Mouse (Mus musculus) c-Kit-positive CD71-positive TER-119-negative erythroid progenitor cells, embryonic 14.5 days (primary cell): ENCODE measurements around the gene Sod2.
A peak's percentile ranks its signal among the peaks of the same experiment; 100 is the strongest.
"Not testable (repeated sequence)": the region's sequence is repeated elsewhere in the genome, so short reads cannot be mapped to it uniquely, and the experiment has no call there.

ENCODE experiments used
- DNase-seq: peaks from one replicate; pipeline ENCODE4 v3.0.0-alpha.2; 2013; ENCODE audit warnings: low read depth

Sod2 gene

GRCm38 (mm10) chr17:13006546-13006945 lies at the start of gene Sod2:
Gene Sod2, plus strand, starts transcription at chr17:13006846.
- not testable (repeated sequence) for DNase-seq

DNA sequence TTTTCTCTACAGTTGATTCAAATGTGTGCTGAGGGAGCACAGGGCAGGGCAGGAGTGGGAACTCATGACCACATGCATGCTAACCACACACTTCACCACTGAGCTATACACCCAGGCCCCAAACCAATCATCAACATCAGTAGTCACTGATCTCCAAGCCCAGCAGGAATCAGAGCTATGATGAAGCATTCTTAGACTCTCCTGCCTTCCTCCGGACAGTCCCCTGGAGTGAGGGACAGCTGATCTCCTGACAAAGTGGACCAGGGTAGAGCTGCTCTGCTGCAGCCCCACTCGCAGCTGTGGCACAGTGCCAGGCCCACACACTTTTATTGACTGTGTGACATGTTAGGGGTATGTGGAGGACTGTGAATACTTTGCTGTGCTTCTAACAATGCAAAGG lies 47.3 kb upstream of the Sod2 start:
- DNase-seq = not testable (repeated sequence)

- DNase-seq = peak; percentile 91
Observed at GRCm38 (mm10) chr17:12960331-12960873, 46.2 kb upstream of the Sod2 start, which contains the start of gene Acat2. Gene Acat2, minus strand, starts transcription at chr17:12960747.

GRCm38 (mm10) chr17:12963476-12963875 lies 43.2 kb upstream of the Sod2 start:
- DNase-seq = no peak

DNA sequence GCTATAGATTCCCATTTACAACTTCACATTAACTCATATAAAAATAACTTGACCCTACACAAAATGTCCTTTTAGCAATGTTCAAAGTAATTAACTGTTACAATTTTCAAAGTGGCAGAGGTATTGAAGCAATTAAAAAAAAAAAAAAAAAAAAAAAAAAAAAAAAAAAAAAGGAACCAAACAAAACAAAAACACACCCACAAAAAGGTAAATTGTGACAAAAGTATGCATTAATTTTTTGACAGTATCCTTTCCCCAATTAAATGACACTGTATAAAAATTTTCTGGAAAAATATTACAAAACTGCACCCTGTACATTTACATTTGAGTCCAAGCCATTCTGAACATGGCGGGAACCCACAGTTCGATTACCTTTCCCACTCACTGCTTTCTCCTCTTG lies 39.5 kb upstream of the Sod2 start:
- no peak for DNase-seq

- DNase-seq = no peak
Observed at GRCm38 (mm10) chr17:12973851-12974250, 32.8 kb upstream of the Sod2 start.

GRCm38 (mm10) chr17:12978546-12978945 lies 28.1 kb upstream of the Sod2 start:
- DNase-seq = no peak

- DNase-seq = no peak
Observed at GRCm38 (mm10) chr17:12983988-12984387, 22.7 kb upstream of the Sod2 start.

DNA sequence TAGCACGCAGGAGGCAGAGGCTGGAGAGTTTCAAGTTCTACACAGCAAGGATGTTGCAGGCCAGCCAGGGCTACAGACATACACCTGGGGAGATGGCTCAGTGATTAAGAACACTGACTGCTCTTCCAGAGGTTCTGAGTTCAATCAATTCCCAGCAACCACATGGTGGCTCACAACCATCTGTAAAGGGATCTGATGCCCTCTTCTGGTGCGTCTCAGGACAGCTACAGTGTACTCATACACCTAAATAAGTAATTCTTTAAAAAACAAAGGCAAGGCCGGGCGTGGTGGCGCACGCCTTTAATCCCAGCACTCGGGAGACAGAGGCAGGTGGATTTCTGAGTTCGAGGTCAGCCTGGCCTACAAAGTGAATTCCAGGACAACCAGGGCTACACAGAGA lies 18.6 kb upstream of the Sod2 start:
- not testable (repeated sequence) for DNase-seq

DNA sequence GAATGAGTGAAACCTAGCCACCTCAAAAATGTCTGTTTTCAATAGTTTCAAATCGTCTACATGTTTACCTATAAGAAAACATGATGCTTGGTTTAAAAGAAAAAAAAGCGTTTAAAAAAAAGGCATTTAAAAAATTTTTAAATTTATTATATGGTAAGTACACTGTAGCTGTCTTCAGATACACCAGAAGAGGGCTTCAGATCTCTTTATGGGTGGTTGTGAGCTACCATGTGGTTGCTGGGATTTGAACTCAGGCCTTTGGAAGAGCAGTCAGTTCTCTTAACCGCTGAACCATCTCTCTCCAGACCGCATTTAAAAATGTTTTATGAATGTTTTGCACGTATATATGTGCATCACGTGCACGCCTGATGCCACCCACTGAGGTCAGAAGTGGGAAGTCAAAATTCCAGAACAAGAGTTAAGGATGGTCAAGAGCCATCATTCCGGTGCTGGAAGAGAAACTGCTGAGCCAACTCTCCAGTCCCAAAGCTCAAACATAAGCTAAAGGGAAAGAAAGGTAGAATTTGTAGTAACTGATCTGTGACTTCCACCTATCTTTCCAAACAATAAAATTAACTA lies 16.0 kb upstream of the Sod2 start:
- no peak for DNase-seq

DNA sequence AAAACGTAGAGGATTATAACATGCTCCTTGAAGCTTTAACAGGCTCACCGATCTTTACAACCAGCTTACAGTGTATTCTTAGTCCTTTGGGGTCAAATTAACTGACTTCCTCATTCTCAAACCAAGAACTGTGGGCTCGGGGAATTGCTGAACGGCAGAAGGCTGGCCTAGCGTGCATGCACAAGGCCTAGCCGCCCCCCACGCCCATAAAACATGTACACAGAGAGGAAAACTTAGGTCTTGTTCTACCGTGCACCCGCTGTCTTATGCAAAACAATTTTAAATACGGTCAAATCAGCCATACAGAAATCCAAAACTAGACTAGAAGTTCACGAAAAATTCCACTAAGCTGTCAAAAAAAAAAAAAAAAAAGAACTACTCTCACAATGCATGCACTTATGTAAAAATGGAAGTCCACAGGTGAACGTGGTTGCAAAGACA lies 15.4 kb upstream of the Sod2 start:
- DNase-seq = no peak

GRCm38 (mm10) chr17:12991635-12992358 lies 14.8 kb upstream of the Sod2 start:
- DNase-seq = peak; percentile 51

GRCm38 (mm10) chr17:12992470-12992991 lies 14.1 kb upstream of the Sod2 start:
- DNase-seq = peak; percentile 82

DNA sequence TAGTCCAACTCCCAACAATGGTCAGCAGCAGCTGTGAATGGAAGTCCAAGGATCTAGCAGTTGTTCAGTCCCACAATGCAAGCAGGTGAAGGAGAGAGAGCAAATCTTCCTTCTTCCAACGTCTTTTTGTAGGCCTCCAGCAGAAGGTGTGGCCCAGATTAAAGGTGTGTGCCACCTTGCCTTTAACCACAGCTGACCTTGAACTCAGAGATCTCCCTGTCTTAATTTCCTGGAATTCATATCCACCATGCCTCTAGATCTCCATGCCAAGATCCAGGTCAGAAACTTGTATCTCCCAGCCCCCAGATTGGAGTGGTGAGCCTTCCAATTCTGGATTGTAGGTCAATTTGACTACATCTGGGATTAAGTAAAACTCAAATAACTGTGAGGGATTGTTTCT lies 12.6 kb upstream of the Sod2 start, which contains the start of gene Wtap:
Gene Wtap, minus strand, starts transcription at position 101 of the 400 bp plus-strand sequence.
- DNase-seq = no peak

DNA sequence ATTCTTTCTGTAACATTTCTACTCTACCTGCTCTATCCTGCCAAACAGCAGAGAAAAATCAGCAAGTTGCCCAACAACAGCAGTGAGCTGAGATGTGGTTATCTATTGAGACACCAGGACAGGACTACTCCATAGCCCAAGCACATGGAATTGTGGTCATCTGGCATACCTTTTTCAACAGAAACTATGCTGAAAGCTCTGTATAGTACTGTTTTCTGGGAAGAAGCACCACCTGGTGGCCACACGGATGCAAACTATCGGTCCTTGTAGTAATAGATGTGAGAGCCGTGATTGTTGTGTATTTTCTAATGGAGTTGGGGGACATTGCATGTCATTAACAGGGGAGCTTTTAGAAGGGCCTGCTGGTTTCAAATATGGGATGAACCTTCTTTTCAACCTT lies 10.3 kb upstream of the Sod2 start:
- no peak for DNase-seq

DNA sequence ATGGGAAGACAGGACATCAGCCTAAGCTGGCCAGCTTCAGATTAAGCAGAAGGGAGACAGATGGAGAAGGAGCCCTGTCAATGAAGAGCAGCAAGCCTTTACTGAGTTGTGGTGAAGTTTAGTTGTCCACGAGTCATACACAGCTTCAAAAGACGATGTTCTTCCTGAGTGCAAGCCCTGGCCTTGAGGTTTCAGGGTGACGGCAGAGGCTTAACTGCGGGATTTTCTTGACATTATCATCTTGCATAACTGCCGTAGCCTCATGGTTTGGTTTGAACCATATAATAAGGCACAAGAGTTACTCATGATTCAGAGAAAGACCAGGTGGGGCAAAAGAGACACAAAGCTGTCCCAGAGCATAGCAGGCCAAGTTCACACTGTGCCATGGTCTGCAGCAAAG lies 8.8 kb upstream of the Sod2 start:
- DNase-seq = no peak

DNA sequence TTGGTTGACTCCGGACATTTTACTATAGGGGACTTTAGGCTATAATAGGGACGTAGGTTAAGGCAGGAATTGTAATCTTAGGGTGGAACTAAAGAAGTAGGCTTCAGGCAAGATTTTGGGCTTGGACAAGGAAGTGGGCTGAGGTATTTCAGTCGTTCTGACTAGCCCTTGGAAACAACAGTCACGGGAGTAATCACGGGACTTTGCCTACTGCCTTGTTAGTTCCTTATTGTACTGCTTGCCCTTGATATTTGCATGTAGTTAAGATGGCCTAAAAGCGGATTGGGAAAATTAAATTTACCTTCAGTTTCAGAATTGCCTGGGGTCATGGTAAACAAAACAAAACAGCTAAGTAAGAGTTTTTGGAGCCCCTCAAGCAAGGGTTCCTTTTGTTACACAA lies 7.6 kb upstream of the Sod2 start:
- DNase-seq = no peak

GRCm38 (mm10) chr17:13002243-13002642 lies 4.4 kb upstream of the Sod2 start:
- not testable (repeated sequence) for DNase-seq

DNA sequence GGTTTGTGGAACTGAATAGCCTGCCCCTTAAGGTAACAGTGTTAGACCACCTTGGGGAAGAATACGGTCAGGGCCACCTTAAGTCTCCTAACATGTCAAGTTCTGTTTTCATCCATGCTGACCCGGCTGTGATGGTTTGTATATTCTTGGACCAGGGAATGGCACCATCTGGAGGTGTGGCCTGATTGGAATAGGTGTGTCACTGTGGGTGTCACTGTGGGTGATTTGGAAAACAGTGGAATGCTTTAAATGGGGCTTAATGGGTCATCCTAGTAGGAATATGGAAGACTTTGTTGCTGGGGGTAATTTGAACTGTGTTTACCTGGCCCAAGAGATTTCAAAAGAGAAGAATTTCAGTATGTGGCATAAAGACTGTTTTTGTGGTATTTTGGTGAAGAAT lies 2.2 kb upstream of the Sod2 start:
- DNase-seq = not testable (repeated sequence)

GRCm38 (mm10) chr17:13006984-13007383 lies 338 bp downstream of the Sod2 start:
- no peak for DNase-seq

DNA sequence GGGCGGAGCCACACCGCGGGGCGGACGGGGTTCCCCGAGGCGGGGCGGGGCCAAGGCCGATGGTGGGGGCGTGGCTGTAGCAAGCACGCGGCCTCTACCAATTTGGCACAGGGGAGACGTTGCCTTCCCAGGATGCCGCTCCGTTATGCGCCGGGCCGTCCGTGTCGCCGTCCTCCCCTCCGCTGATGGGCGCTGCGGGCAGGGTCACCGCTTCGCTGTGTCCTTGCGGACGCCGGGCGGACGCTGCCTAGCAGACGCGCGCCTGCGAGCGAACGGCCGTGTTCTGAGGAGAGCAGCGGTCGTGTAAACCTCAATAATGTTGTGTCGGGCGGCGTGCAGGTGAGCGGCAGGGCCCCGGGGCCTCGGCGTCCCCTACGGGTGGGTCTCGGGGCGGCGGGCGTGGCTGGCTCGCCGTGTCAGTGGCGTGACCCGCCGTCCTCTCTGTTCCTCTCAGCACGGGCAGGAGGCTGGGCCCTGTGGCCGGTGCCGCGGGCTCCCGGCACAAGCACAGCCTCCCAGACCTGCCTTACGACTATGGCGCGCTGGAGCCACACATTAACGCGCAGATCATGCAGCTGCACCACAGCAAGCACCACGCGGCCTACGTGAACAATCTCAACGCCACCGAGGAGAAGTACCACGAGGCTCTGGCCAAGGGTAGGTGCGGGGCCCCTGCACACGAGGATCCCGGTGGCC lies 1.2 kb downstream of the Sod2 start:
- DNase-seq = peak; percentile 89

GRCm38 (mm10) chr17:13008528-13008927 lies 1.9 kb downstream of the Sod2 start:
- no peak for DNase-seq
